Mouse (Mus musculus) adrenal gland, postnatal 25 days (tissue): ENCODE measurements around the gene Lrba. TPM values are rescaled to one million over a fixed set of nuclear protein-coding genes. Genes with fewer than 3 reads are reported as not detected.

ENCODE experiments used
- DNase-seq: peaks from one replicate; pipeline ENCODE4 v3.0.0; 2021; ENCODE audit warnings: mixed read lengths
- total RNA-seq: library from RNA; stranded (reverse); gene quantifications from 2 replicates; pipeline ENCODE4 v1.2.3, GENCODE M21; 2021

Lrba gene
- total RNA-seq, 1 experiment from 2014 or later = 40.3 TPM

DNA sequence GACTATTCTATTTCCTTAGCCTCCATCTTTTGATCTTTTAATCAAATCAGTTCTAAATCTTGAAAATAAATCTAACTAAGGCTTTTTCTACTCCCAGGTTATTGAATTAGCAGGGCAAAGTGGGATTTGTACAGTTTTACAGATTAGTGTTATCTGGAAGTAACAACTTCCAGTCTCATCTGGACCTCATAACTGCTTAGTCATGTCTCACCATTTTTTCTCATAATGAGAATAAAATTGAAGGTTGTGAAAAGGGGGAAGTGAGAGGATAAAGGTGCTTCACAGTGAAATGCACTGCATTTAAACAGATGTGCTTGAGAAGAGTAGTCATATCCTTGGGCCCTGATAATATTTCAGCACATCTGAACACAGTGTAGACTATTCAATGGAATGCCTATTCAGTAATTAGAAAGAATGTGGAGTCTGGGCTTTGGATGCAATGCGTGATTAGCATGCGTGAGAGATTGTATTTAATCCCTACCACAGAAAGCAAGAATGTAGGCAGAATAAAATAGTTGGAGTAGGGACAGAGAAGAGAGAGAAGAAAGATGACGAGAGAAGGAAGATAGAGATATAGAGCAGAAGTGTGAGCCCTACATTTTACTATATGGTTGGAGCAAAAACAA, 298.5 kb downstream of the Lrba start:
- no peak for DNase-seq

DNA sequence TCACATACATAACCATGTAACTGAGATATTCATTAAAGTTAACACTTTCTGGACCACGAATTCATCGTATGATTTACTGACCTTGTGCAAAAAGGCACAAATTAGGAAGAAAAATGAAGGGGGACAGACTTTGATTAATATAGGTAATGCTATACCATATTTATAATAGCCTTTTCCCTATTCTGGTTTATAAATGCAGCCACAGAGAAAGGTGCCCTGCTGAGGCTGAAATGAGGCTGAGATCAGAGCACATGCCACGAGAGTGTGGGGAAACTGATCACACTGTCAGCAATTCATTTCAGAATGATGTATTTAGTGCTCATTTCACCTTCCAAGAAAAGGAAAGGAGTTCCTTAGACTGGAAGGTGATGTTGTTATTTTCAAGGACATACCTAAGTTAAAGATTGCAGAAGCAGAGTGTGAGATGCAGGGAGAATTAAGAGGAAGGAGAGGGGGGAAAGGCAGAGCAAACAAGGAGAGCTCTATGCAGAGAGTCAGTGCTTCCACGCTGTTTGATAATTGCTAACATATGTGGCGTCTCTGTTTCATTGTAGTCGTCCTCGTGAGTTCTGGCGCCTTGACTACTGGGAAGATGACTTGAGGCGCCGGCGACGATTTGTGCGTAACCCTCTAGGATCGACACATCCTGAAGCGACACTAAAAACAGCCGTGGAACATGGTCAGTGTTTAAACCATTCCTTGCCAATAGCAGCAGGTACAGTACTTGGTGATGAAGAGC, 307.2 kb downstream of the Lrba start:
- no peak for DNase-seq

DNA sequence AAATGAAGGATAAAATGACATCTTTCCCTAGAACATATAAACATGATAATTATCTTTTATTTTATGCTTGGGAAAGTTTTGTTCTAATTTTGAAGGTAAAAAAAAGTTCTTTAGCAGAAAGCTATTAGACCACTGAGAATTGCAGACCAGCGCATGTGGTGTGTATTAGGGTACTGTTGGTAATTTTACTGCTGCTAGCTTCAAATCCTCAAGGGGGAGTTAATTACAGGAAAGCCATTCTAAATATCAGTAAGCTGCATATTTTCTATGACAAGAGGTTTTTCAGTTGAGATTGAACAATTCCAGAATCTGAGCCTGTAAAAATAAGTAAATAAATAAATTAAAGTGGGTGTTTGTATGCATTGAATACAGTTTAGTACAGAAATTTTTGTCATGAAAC, 312.3 kb downstream of the Lrba start:
- no peak for DNase-seq

DNA sequence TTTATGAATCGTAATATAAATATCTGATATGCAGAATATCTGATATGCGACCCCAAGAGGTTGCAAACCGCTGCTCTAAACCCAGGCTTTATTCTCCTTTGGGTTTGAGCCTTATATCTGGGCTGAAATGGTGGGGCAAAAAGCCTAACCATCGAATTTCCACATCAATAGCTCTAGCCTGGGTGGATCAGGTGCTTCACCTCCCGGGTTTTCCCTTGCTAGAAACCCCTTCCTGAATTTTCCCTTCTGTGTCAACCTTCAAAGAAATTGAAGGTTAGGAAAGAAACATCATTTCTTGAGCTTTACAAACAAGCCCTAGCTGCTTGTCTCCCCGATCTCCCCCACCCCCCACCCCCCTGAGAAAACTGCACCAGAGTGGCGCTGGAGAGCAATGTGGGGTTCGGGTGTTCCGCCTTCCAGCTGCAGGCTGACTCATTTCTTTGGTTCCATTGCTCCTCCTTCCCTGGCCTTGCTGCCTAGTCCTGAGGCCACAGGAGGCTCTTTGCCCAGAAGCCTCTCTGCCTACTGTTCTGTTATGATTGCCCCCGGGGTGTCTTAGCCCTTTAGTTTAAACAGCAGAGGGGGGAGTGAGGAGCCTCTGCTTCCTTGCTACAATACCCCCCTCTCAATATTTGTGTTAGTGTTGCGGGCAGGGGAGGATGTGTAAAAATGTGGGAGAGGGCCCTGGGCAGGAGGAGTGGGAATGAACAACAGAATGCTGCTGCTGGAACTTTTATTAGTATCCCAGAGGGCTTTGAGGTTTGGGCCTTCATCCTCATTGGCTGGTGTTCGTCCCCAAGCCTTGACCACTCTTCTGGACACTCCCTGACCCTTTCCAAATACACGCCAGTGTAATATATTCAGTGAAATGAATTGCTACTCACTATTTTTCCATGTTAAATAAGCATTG, 314.4 kb downstream of the Lrba start:
- DNase-seq = peak; percentile 30

DNA sequence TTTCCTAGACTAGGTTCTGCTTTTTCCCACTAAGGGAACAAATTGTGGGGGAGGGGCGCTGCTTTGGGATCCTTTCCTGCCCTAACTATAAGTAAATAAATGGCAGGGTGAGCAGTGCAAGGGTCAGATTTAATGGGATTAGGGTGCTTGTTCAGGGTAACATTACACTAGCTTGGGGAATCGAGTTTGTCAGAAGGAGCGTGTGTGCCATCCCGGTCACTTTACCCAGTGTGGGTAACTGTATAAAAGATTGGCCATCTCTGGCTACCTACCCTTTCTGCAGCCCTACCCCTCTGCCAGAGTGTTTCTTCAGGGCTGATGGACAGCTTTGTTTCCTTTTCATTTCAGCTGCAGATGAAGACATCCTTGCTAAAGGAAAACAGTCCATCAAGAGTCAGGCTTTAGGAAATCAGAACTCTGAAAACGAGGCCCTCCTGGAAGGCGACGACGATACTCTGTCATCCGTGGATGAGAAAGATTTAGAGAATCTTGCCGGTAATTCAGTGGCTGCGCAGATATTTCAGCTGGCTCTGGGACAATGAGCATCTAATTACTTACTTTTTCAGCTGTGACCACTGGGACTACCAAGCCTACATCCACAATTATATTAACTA, 315.2 kb downstream of the Lrba start:
- DNase-seq = no peak

DNA sequence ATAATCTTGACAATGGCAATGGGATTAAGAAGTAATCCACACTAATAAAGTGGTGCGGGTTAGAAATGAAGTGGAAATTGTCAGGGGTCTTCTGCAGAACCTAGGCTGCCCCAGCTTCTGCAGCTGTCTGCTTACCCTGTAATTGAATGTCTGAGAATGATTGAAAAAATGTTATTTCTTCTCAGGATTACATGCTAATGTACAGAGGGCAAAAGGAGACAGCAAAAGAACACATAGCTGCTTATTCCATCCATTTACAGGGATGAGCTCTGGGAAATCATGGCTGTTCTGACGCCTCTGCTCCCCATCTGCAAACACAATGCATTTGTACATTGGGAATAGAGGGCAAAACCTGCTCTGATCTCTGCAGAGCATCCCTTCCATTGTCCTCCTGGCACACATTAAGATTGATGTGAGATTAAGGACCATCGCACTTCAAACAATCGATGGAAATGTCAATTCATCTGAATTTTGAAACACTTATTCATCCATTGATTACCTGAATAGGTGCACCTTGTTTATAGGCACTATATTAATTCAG, 316.7 kb downstream of the Lrba start:
- no peak for DNase-seq

DNA sequence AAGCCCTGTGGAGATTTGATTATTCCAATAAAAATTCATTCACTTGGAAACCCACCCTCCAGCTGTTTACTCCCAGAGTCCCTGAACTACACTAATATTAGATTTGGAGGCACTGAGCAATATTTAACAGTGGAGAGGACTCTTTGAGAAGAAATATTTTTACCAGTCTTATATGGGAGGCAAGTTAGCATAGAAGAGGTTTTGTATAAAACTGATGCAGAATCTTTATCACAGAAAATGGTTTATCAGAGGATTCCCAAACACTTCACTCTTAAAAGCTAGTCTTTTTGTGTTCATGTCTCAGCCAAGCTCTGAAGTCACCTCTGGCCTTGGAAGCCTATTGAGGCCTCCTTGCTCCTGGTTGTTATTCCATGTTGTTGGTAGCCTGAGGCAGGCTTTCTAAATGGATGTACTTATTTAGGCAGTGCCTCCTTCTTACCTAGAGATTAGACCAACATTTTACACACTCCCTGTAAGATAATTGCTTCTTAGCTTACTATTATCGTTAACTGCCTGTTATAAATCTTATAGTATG, 317.4 kb downstream of the Lrba start:
- no peak for DNase-seq

DNA sequence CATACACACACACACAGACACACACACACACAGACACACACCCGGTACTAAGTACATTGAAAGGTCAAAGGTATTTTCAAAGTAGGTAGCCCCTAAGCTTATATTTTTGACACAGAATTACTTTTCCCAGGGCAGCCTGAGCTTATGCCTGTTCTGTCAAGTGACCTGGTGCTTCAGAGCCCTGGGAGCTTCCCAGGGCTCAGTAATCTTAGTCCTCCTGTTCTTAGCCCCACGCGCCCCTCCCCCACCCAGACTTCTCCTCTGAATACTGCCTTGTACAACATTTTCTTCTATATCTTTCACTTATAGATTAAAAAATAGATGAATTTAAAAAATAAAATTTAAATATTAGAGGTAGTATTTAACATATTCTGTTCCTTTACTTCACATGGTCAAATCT, 320.3 kb downstream of the Lrba start:
- DNase-seq = no peak

DNA sequence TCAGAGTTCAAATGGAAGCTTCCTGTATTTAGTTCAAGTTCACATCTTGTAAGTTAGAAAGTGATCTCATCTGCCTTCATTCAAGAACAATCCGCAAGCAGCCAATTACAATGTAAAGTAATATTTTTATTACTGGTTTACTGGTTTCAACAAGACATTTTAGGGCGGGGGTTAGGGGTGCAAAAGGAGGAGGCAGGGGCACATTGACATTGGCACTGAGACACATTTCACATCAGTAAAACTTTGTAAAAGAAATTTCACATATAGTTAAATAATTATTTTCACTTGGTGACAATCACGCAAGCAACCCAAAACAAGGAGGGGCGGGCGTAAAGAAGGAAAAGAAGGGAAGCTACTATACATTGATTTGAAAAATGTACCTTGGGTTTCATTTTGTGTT, 321.5 kb downstream of the Lrba start:
- DNase-seq = no peak

DNA sequence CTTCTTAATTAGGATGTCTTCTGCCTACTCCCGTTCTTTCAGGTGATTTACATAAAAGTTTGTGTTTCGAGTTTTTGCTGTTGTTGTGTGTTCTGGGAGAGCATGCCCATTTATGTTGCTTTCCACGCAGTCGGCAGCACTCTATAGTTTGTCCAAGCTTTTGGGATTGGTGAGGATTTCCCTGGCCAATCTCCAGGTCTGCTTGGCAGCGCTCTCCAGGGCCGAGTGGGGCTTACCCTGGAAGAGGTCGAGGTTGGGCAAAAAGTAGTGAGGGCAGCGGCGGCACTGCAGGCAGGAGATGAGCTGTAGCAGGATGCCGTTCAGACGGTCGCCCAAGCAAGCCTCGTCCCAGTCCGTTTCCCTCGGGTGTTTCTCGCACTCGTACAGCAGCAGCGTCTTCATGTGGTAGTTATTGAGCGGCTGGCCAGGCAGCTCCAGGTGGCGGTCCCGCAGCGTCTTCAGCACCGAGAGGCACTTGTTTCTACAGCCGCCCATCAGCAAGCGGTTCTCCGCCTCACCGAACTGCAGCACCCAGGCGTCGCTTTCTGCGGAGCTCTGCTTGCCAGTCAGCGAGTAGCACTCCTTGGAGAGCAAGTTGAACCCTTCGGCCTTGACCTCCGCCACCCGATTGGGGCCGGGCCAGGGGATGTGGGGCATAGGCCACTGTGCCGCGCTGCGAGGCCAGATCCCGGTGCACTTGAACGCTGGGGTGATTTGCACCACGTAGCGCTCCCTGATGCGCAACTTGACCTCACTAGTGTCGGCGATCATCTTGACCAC, 322.2 kb downstream of the Lrba start:
- peak; percentile 74 for DNase-seq

DNA sequence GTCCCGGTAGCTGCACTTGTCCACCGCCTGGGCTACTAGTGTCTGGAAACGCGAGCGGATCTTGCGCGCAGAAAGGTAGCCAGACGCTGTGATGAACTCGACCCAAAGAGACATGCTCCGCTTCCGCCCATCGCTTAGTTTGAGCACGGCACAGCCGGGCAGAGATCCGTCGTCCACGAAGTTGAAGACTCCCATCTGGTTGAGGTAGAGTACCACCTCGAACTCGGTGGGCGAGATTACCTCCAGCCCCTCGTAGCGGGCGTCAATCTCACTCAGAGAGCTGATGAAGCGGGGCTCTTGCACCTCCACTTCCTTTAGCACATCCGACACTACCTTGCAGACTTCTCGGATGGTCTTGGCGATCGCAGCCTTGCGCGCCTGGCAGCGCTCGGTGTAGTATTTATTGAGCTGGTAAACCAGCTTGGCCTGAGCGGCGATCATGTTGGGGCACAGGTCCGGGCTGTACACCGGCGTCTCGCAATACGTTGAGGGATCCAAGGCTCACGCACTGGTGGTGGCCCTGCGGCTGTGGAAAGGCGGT, 322.8 kb downstream of the Lrba start:
- DNase-seq = peak; percentile 14

DNA sequence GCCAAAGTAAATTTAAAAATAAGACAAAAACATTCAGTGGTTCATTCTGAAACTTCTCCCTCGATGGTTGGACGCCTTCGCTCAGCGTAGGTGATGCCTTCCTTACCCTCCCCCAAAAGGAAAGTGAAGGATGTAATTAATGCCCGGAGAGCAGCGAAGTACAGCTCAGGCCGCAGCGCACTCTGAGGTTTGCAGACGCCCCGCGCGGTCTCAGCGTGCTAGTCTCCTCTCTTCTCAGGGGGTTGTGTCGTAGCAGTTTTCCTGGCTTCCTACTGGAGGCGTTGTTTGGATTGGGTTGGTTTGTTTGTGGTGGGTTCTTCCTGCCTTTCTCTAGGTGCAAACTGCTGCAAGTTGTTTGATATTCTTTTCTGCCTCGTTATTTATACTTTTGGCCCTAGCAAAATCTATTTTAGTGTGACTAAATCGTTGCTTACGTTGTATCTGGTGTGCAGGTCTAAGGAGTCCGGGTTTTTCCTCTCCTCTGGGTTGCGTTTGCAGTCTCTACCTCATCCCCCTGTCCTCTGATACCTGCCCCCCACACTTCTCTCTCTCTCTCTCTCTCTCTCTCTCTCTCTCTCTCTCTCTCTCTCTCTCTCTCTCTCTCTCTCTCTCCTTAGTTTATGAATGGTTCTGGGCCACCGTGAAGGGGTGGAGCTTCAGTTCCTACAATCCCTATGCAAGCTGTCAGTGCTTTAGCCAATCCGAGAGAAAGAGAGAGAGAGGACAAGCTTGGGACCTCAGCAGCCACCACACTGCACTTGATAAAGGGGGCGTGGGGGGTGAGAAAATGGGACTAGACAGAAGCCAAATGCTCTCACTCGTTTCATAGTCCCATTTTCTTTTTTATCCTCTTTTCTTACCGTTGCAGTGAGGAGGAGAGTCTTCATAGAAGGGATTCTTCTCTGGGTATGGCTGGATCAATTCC, 323.9 kb downstream of the Lrba start, which contains the start of gene Mab21l2:
Gene Mab21l2, minus strand, starts transcription at position 539 of the 925 bp plus-strand sequence.
- no peak for DNase-seq

DNA sequence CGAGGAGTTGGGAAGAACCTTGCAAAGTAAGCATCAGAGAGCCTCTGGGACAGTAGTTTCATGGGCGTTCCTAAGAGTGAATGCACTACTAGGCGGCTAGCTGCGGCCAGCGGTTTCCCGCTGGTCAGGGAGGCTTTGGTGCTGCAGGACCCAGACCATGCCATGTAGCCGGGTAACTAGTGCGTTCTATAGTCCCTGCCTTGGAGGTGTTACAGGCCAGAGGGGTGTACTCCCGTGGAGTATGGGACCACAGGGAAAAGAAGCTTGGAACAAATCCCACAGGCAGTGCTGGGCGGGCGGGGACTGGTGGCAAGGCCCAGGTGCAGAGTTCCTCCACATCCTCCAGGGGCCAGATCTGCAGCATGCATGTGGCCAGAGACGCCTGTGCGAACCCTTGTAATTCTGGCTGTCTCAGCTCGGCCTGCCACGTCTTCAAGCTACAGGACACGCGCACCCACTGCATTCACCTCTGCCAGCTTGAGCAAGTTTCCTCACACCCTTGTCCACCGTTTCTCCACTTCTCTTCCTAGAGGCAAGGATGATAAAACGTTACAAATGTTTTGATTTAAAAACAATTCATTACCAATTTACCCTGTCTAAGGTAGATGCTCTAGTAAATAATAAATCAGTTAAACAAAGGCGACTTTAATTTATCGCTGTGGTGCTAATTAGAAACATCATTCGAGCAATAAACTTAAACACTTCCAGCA, 326.0 kb downstream of the Lrba start:
- DNase-seq = no peak

DNA sequence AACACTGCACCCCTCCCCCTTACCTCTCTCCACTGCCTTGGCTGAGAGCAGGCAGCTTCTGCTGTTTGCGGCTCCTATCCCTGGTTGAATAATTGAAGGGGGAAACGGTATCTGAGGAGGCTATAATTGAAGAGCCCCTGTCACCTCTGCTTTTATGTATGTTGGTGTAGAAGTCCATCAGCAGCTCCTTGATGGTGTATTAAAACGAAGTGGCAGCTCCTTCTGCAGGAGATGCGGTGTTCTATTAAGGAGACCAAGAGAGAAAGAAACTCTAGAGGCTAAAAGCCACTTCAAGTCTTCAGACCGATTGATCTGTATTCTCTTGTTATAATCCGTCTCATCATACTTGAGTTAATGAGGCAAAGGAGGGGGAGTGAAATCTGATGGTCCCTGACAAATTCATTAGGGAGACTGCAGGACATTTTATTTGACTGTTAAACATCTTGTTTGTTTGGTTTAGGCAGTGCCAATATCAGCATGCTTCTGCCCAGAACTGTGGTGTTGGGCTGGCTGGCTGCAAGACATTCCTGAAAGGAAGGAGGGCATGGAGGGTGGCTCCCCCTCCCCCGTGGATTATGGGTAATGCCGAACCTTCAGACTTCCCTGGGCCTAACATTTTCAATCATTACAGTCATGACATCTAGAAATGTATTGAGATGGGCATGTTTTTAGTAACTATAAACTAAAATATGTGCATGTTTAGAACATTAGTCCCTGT, 326.7 kb downstream of the Lrba start:
- DNase-seq = no peak

DNA sequence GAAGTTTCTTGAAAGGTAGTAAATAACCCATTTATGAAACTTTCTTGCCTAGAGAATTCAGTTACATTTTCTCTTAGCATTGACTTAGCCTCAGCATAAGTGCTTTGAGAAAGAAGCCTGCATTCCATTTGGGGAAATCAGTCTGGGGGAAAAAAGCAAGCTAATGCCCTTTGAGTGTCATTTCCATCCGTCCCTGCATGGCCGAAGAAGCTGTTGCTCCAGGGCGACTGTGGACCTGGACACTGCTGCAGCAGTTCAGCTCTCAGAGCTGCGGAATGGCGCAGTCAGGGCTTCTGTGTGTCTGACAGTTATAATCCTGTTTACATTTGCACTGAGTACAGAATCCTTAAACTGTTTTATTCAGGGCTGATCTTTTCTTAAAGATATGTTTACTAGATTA, 327.7 kb downstream of the Lrba start:
- DNase-seq = no peak

DNA sequence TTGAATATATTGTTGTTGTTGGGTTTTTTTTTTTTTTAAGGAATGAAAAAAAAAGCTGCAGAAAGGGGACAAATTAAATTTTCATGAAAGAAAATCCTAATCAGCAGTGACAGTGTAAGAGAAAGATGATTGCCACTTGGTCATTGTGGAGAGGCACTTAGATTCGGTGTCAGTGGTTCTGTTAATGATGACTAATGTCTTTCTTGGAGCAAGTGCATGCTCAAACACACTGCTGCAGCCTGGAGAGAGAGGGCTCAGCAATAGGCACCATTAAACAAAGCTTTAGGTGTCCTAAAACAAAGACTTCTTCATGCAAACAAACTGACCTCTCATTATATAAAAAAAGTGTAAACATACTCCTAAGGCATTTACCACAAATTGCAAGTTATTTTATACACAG, 334.5 kb downstream of the Lrba start:
- DNase-seq = no peak

DNA sequence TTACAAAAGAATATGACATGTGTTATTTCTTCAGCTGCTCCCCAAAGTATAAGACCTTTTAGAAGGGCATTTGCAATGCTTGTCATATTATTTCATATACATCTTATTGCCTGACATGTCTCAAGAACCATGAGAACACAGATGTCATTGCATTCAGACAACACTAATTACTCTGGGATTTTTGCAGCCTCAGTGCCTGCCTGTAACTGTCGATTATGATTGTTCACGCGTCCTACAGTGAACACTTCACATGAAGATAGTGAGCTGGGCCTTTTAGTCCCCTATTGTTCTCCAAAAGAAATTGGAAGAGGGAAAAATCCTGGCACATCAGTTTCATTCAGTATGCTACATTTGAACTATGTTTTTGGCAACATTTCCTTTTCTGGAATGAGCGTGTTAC, 335.2 kb downstream of the Lrba start:
- DNase-seq = no peak

DNA sequence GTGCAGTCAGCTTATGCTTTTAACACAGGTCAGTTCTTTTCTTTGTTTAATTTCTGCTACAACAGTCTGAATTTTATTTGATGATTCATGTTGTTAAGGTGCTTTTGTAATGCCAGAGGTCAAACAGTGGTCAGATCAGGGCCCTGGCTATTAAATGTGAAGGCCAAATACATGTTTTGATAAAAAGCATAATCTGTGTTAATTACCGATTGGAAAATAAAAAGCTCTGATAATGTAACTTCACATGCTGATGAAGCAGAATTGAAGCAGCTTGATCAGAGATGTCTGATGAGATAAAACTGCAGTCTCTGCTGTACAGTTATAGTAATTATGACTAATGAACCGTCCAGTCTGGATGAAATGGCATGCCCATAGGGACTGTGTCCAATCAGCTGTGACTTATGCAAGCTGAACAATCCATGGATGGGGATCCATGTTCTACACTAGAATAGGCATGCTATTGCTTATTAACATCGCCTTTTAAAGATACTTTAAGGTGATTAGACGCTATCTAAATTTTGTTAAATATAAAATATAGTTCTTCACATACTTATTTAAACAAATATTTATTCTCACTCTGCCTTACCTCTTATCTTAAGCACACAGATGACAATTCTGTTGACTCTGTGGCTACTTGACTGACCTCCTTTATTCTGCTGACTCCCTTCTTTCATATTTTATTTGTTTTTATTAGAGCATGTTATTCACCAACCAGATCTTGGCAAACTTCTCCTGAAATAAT, 336.0 kb downstream of the Lrba start:
- DNase-seq = no peak
